9 mouse cellular contexts compared by ENCODE assay signal in genomic region chr1:87900979-87901378, GRCm38 (mm10). TPM values are rescaled to one million over a fixed set of nuclear protein-coding genes. Genes with fewer than 3 reads are reported as not detected.
DNase-seq lines count a peak whose midpoint lies in the region; ATAC-seq lines count a peak whose summit lies in the region.
"Had no signal": no experiment of that assay in that cellular context is flagged by ENCODE, and none has a peak within 500 bp of the region (broad histone marks: within the 10 kb centered on the region; RNA-seq: fewer than 3 reads in every experiment).

No protein-coding gene starts in this region.

- peak overlapping the region; percentile 26 for H3K4me3 ChIP-seq in megakaryocyte, embryonic 14.5 days (replicated peaks)
- H3K4me3 ChIP-seq: erythroblast, embryonic 14.5 days had no signal

- peak; percentile 78 for DNase-seq in gastrocnemius, adult 18-20 months (ENCODE audit: low spot score)
- no peak for DNase-seq in gastrocnemius, postnatal 4 days (ENCODE audit: low spot score in 2 of 2)
- peak; percentile 55 to 63 for DNase-seq in kidney, adult 8-10 months
- no peak for DNase-seq in layer of hippocampus, adult 9-10 months (ENCODE audit: low spot score)
- no peak for DNase-seq in MN1 (ENCODE audit: low spot score)
- DNase-seq in right cerebral cortex, postnatal 4 days = no peak

- H3K36me3 ChIP-seq in megakaryocyte, embryonic 14.5 days (replicated peaks; ENCODE audit: low read length) = peaks cover 64% of the 10 kb centered on the region

- H3K4me1 ChIP-seq in megakaryocyte, embryonic 14.5 days = peaks cover 76% of the 10 kb centered on the region

- ATAC-seq in granulocyte monocyte progenitor cell, adult 5-6 weeks (replicated peaks; ENCODE audit: poor library complexity, severe bottlenecking) = peak; percentile 99

- no peaks in the 10 kb centered on the region for H3K27me3 ChIP-seq in megakaryocyte, embryonic 14.5 days (replicated peaks)

- H3K9me3 ChIP-seq in megakaryocyte, embryonic 14.5 days = no peaks in the 10 kb centered on the region

RNA-seq across cellular contexts. Expression of gene Dgkd, which starts 47.9 kb away (rescaled TPM):
- 10 to 100 TPM; 27.8 to 29.2 TPM for total RNA-seq in gastrocnemius, adult 18-20 months (2021)
- 10 to 100 TPM; 48.4 to 50.2 TPM for total RNA-seq in gastrocnemius, postnatal 4 days (2021)
- total RNA-seq in granulocyte monocyte progenitor cell, adult 5-6 weeks (2014; fragmentation: Nextera tagmentation) = 71.4 and 92.2 TPM in 2 replicates
- total RNA-seq in granulocyte monocyte progenitor cell, adult 5-6 weeks (2017) = 44.7 and 53.7 TPM in 2 replicates
- 10.9 and 24.3 TPM in 2 replicates for polyA plus RNA-seq in megakaryocyte, embryonic 14.5 days (2012; ENCODE audit: insufficient read depth, low replicate concordance)

Comparison
In these comparisons a context has a peak if more than half of its experiments do, and no peak if none do; other contexts are left out.
1. DNase-seq: peak in gastrocnemius, adult 18-20 months (single experiment) and kidney, adult 8-10 months (2 of 2); none in gastrocnemius, postnatal 4 days (0 of 2), layer of hippocampus, adult 9-10 months (single experiment), MN1 (single experiment) and right cerebral cortex, postnatal 4 days (single experiment).